Mouse (Mus musculus): Measurements from ENCODE around the gene Hs6st1.

Gene Hs6st1

GRCm38 (mm10) chr1:36129126-36129525 is 60.9 kb downstream of the Hs6st1 start:
- no peak for DNase-seq (ENCODE audit: low read depth, low spot score)

DNA sequence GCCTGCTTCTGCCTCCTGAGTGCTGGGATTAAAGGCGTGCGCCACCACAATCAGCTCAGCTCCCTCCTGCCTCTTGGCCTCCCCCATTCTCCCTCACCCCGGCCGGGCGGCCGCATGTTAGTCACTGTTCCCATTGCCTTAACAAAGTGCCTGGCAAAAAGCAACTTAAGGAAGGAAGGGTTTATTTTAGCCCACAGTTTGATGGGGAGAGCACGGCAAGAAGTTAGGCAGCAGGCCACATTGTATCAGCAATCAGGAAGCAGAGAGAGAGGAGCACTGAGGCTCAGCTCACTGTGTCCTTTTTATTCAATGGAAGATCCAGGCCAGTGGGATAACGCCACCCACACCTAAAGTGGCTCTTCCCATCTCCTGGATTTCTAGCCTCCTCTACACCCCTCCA is 61.7 kb downstream of the Hs6st1 start:
- no peak for DNase-seq (ENCODE audit: low read depth, low spot score)

- DNase-seq (ENCODE audit: low read depth, low spot score), result no peak
Observed at GRCm38 (mm10) chr1:36130307-36131035, 62.3 kb downstream of the Hs6st1 start.

DNA sequence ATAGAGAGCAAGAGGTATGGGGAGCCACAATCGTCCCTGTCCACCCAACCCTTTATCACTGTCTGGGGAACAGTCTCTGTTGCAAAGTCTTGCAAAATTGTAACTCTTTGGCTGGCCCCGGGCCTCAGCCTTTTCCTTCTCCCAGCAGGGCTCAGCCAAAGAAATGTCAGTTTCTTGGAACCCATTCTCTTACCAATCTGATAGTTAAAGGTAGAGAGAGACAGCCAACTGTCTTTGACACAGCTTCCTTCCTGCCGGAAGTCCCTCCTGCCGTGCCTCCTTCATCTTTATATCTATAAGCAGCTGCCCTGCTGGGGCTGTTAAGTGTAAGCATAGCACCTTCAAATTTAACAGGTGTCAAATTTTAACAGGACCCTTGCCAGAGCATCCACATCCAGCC is 63.0 kb downstream of the Hs6st1 start:
- peak; percentile 58 for DNase-seq (ENCODE audit: low read depth, low spot score)

- no peak for DNase-seq (ENCODE audit: low read depth, low spot score)
Observed at GRCm38 (mm10) chr1:36131766-36132165, 63.6 kb downstream of the Hs6st1 start.

DNA sequence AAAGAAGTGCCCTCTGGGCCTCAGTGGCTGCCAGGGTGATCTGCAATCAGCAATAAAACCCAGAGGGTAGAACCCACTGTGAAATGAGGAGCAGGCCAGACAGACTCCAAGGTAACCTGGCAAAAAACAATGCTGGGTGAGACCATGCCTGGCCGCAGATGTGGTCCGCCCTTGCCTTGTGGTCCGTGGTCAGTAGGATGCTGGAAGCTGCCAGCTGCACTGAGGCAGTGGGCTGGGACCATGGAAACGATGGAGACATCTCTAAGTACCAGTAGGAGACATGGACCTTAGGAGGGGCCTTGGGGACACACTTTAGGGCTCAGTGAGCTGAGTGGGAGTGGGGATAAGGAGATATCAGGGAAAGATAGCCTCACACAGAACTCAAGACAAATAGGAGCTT is 64.0 kb downstream of the Hs6st1 start:
- DNase-seq (ENCODE audit: low read depth, low spot score), result no peak

DNA sequence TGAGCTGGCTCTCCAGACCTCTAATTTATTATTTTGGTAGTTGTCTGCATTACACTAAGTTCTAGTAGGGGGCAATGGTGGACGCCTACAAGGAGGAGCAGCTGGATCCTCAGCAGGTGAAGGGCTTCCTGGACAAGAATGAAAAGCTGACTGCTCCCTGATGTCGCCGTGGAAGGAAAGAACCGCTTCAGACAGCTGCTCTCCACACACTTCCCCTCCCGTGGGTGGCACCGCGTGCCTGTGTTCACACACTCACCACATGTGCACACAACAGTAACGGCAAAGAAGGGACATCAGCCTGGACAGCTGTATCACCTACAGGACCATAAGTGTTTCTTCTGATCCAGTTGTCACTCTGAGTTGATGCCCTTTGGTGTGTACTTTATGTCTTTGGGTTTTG is 64.8 kb downstream of the Hs6st1 start:
- DNase-seq (ENCODE audit: low read depth, low spot score), result no peak

DNA sequence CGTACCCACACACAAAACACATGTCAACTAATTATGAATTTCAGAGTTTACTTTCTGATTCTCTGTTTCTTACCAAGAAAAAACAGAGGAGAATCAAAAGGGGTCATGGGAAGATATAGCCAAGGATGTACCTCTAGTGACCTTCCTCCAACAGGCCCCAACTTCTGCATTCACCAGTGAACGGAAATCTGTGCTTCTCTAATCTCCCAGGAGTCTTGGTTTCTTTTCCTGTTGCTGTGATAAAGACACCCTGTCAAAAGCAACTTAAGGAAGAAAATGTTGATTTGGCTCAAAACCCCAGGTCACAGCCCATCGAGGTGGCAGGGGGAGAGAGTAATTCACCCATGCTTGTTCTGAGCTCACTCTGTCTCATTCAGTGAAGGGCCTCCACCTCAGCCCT is 65.4 kb downstream of the Hs6st1 start:
- no peak for DNase-seq (ENCODE audit: low read depth, low spot score)

GRCm38 (mm10) chr1:36134584-36134983 is 66.4 kb downstream of the Hs6st1 start:
- peak; percentile 87 for DNase-seq (ENCODE audit: low read depth, low spot score)

- DNase-seq (ENCODE audit: low read depth, low spot score), result no peak
Observed at GRCm38 (mm10) chr1:36140311-36140710, 72.1 kb downstream of the Hs6st1 start.

- DNase-seq (ENCODE audit: low read depth, low spot score), result peak; percentile 64
Observed at GRCm38 (mm10) chr1:36145050-36145449, 76.8 kb downstream of the Hs6st1 start.

DNA sequence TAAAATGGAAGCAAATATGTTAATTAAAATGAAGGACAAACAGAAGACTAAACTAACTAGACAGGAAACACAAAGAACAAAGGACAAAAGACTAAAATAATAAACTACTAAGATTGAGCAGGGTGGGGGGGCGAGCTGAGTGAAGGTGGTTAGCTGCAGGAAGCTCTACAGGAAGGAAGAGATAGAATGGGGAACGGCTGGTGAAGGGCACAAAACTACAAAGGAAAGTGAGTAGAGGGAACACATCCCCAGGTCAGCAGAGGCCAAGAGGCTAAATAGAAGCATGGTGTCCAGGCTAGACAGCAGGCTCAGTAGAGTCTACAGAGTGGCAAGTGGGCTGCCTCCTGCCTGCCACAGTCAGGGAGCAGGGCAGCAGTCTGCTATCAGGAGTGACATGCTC is 80.6 kb downstream of the Hs6st1 start:
- DNase-seq (ENCODE audit: low read depth, low spot score), result peak; percentile 56

DNA sequence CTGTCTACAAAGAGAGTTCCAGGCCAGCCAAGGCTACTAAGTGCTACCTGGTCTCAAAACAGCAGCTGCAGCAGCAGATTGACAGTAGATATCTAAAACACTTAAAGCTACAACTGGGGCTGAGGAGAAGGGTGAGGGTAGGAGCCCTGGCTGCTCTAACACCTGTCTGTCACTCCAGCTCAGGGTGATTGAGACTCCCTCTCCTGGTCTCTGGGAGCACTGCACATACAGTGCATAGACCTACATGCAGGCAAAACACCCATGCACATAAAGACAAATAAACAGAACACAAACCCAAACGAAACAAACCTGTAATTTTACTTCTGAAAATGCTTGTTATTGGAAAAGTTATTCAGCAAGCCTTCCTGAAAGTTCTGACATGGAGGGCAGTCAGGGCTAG is 81.2 kb downstream of the Hs6st1 start:
- peak; percentile 82 for DNase-seq (ENCODE audit: low read depth, low spot score)
